Mouse (Mus musculus) bone marrow macrophage, adult 2 months (primary cell): ENCODE measurements around the gene AI837181.

ENCODE experiments used
- CTCF ChIP-seq: IDR thresholded peaks from 2 replicates; pipeline ENCODE4 v1.5.1; 2012; ENCODE audit warnings: low read depth, mild to moderate bottlenecking, low read length, moderate library complexity
- POLR2A ChIP-seq: IDR thresholded peaks from 2 replicates; pipeline ENCODE4 v1.6.1; 2012; ENCODE audit warnings: mild to moderate bottlenecking, low read depth, low read length, borderline replicate concordance

GRCm38 (mm10) chr19:5455568-5455967 is 30.6 kb downstream of the AI837181 start:
- TF ChIP-seq POLR2A (no peak), CTCF (no peak)
